Mouse (Mus musculus) midbrain, postnatal 0 days (tissue): Measurements from ENCODE around the gene Ccdc130. TPM values are rescaled to one million over a fixed set of nuclear protein-coding genes. Genes with fewer than 3 reads are reported as not detected.

Experiments
- ATAC-seq: fragments of 200-750 bp; cut with Nextera tagmentation; 2 replicates; pipeline ENCODE4 v1.8.0; 2017; ENCODE audit warnings: moderate number of reproducible peaks, mild to moderate bottlenecking, moderate TSS enrichment, moderate library complexity; ENCODE audit not compliant: low FRiP score
- DNase-seq: peaks from one replicate; pipeline ENCODE4 v3.0.0-alpha.2; 2015; ENCODE audit warnings: low spot score
- H3K27ac ChIP-seq: fragments of 300-500 bp; sonication (generic); 2 replicates; pipeline ENCODE4 v1.5.1; 2014; ENCODE audit warnings: low read depth, mild to moderate bottlenecking, low read length, mixed read lengths
- H3K27me3 ChIP-seq: fragments of 300-500 bp; sonication (generic); 2 replicates; pipeline ENCODE4 v1.6.1; 2014; ENCODE audit warnings: low read length, control low read depth, mixed read lengths; ENCODE audit not compliant: insufficient read depth
- H3K36me3 ChIP-seq: fragments of 300-500 bp; sonication (generic); 2 replicates; pipeline ENCODE4 v1.6.1; 2014; ENCODE audit warnings: low read length, control low read depth, mixed read lengths; ENCODE audit not compliant: insufficient read depth
- H3K4me1 ChIP-seq: fragments of 300-500 bp; sonication (generic); 2 replicates; pipeline ENCODE4 v1.6.1; 2014; ENCODE audit warnings: mild to moderate bottlenecking, control low read depth, antibody characterized with exemption, low read length, mixed read lengths; ENCODE audit not compliant: insufficient read depth
- H3K4me2 ChIP-seq: fragments of 300-500 bp; sonication (generic); 2 replicates; pipeline ENCODE4 v1.6.1; 2014; ENCODE audit warnings: low read depth, mild to moderate bottlenecking, low read length, mixed read lengths; ENCODE audit not compliant: poor library complexity, severe bottlenecking
- H3K4me3 ChIP-seq: fragments of 300-500 bp; sonication (generic); 2 replicates; pipeline ENCODE4 v1.5.1; 2014; ENCODE audit warnings: low read depth, mild to moderate bottlenecking, low read length, moderate library complexity
- H3K9ac ChIP-seq: fragments of 300-500 bp; sonication (generic); replicated peaks from 2 replicates; pipeline ENCODE4 v1.6.1; 2014; ENCODE audit warnings: mild to moderate bottlenecking, low read length, moderate library complexity, mixed read lengths; ENCODE audit not compliant: poor library complexity, severe bottlenecking
- H3K9me3 ChIP-seq: fragments of 300-500 bp; sonication (generic); 2 replicates; pipeline ENCODE4 v1.6.1; 2016; ENCODE audit warnings: low read length, control low read depth
- CTCF ChIP-seq: IDR thresholded peaks from 2 replicates; pipeline ENCODE4 v1.5.1; 2016; ENCODE audit warnings: antibody characterized with exemption, mild to moderate bottlenecking
- WGBS: fragments of 180-500 bp; shearing (Covaris S2); extraction: QIAGEN DNeasy Blood & Tissue Kit; methylation state at CpG from one replicate; pipeline ENCODE4 v1.1.7; 2014; 5-methylcytosine and 5-hydroxymethylcytosine counted together
- polyA plus RNA-seq: library from polyadenylated mRNA; unstranded; fragments of >200 nt; fragmentation: Nextera tagmentation; extraction: Ambion mirVana; gene quantifications from 2 replicates; pipeline ENCODE4 v1.2.1, GENCODE M21; 2015
- total RNA-seq: library from RNA; depleted of rRNA; stranded (reverse); fragments of >200 nt; gene quantifications from 2 replicates; pipeline ENCODE4 v1.2.3, GENCODE M21; 2014

Ccdc130 gene
- total and polyA plus RNA-seq, 2 experiments from 2014 or later, result 13.6 to 14.0 TPM

- H3K27ac ChIP-seq, result peak within 1 kb of the TSS; percentile 79
- H3K9me3 ChIP-seq, result no peaks in the 10 kb centered on the region
- peak within 1 kb of the TSS; percentile 75 for H3K9ac ChIP-seq
- WGBS, result 3% methylated on average over 52 of the region's 52 CpGs
- peak within 1 kb of the TSS; percentile 77 for H3K4me3 ChIP-seq
- peak; percentile 13; the same call in 1 of the 2 replicates for TF ChIP-seq CTCF
- H3K27me3 ChIP-seq, result no peaks in the 10 kb centered on the region
- peak within 1 kb of the TSS; percentile 86 for H3K4me2 ChIP-seq
- H3K36me3 ChIP-seq, result peaks cover 50% of the 10 kb centered on the region
- peak; percentile 95 for DNase-seq
- peak; percentile 92 for ATAC-seq
- no peaks in the 10 kb centered on the region; the same call in 1 of the 2 replicates for H3K4me1 ChIP-seq
These were observed 20.7 kb downstream of the Ccdc130 start, which contains the start of gene D8Ertd738e for GRCm38 (mm10) chr8:84249257-84250170. Gene D8Ertd738e, minus strand, starts transcription at chr8:84249719.

- peaks cover 26% of the 10 kb centered on the region for H3K36me3 ChIP-seq
- H3K9ac ChIP-seq, result no peak overlapping the region
- 67% methylated on average over 2 of the region's 2 CpGs for WGBS
- H3K9me3 ChIP-seq, result no peaks in the 10 kb centered on the region
- H3K4me2 ChIP-seq, result no peak overlapping the region
- H3K4me1 ChIP-seq, result 0 out of 2 replicates have a peak, but pooled peaks cover 6% of the 10 kb centered on the region
- ATAC-seq, result no peak
- no peak for TF ChIP-seq CTCF
- H3K4me3 ChIP-seq, result no peak overlapping the region
- no peak overlapping the region for H3K27ac ChIP-seq
- H3K27me3 ChIP-seq, result no peaks in the 10 kb centered on the region
- no peak for DNase-seq
These were observed 28.4 kb downstream of the Ccdc130 start for GRCm38 (mm10) chr8:84241821-84242220.

GRCm38 (mm10) chr8:84241167-84241566, 29.0 kb downstream of the Ccdc130 start:
- WGBS, result 58% methylated on average over 6 of the region's 6 CpGs
- no peak for DNase-seq
- TF ChIP-seq CTCF, result no peak

GRCm38 (mm10) chr8:84237542-84238229, 32.5 kb downstream of the Ccdc130 start:
- Histone ChIP-seq H3K27ac (peak overlapping the region; percentile 63), H3K9me3 (no peaks in the 10 kb centered on the region), H3K27me3 (no peaks in the 10 kb centered on the region), H3K4me2 (peak overlapping the region; percentile 75), H3K36me3 (peaks cover 13% of the 10 kb centered on the region), H3K4me1 (peaks cover 16% of the 10 kb centered on the region), H3K9ac (peak overlapping the region; percentile 61), H3K4me3 (peak overlapping the region; percentile 88)
- DNase-seq (no peak), ATAC-seq (no peak)
- no peak for TF ChIP-seq CTCF
- WGBS, result 15% methylated on average over 19 of the region's 19 CpGs

More at GRCm38 (mm10) chr8:84241167-84241566, 29.0 kb downstream of the Ccdc130 start:
- ATAC-seq, result no peak
- Histone ChIP-seq H3K4me3 (no peak overlapping the region), H3K4me2 (no peak overlapping the region), H3K4me1 (peaks cover 6% of the 10 kb centered on the region; the same call in 1 of the 2 replicates), H3K9me3 (no peaks in the 10 kb centered on the region), H3K9ac (no peak overlapping the region), H3K36me3 (peaks cover 20% of the 10 kb centered on the region), H3K27me3 (no peaks in the 10 kb centered on the region), H3K27ac (no peak overlapping the region)

- Histone ChIP-seq H3K27me3 (no peaks in the 10 kb centered on the region), H3K36me3 (peaks cover 17% of the 10 kb centered on the region), H3K9me3 (no peaks in the 10 kb centered on the region), H3K9ac (peak within 1 kb of the TSS; percentile 97), H3K4me3 (peak within 1 kb of the TSS; percentile 88), H3K27ac (peak within 1 kb of the TSS; percentile 63), H3K4me1 (peaks cover 16% of the 10 kb centered on the region), H3K4me2 (peak within 1 kb of the TSS; percentile 93)
- ATAC-seq (peak; percentile 99), DNase-seq (peak; percentile 100)
- no peak for TF ChIP-seq CTCF
- under 1% methylated on average over 35 of the region's 35 CpGs for WGBS
These were observed 33.1 kb downstream of the Ccdc130 start, which contains the start of gene Zswim4 for GRCm38 (mm10) chr8:84236998-84237473. Gene Zswim4, minus strand, starts transcription at chr8:84237055.
